Mouse (Mus musculus): ENCODE measurements at regions not wholly inside any gene's neighbourhood (a gene's known extent, or its start where the extent isn't known, plus 50 kb on each side); places are given as distances from the start of the nearest gene placed in this dataset.

DNA sequence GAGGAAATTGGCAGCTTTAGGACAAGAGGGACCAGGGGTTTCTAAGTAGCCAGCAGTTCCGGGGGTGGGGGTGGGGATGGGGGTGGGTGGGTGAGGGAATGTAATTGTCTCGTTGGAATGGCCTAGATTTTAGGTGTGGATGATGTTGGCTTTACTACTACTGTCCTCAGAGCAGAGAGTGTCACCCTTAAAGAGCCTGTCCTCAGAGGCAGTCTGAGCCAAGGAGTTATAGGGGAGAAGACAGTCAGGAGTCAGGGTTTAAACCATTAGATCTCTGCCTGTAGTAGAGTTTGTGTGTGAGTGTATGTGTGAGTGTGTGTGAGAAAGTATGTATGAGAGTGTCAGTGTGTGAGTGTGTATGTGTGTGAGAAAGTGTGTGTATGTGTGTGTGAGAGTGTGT is 179.6 kb upstream of the 4931429L15Rik start:
- DNase-seq, result no peak
- Histone ChIP-seq H3K4me3 (ENCODE audit: control insufficient read depth, insufficient read depth, low read length) (no peak overlapping the region), H3K27ac (ENCODE audit: control insufficient read depth, insufficient read depth, low read length) (no peak overlapping the region), H3K4me1 (replicated peaks; ENCODE audit: control insufficient read depth, insufficient read depth, low read length) (no peaks in the 10 kb centered on the region), H3K27me3 (ENCODE audit: control insufficient read depth, insufficient read depth, low read length) (no peaks in the 10 kb centered on the region), H3K36me3 (ENCODE audit: control insufficient read depth, insufficient read depth, low read length) (no peaks in the 10 kb centered on the region)
- TF ChIP-seq POLR2A (IDR thresholded peaks at IDR 0.05; ENCODE audit: control insufficient read depth, extremely low read depth, insufficient read depth, low read length, poor library complexity), result no peak
- WGBS, result 38% methylated on average over 2 of the region's 2 CpGs

GRCm38 (mm10) chr9:46498861-46499260 is 179.1 kb upstream of the 4931429L15Rik start:
- Histone ChIP-seq H3K27me3 (ENCODE audit: control insufficient read depth, insufficient read depth, low read length) (no peaks in the 10 kb centered on the region), H3K4me3 (ENCODE audit: control insufficient read depth, insufficient read depth, low read length) (no peak overlapping the region), H3K27ac (ENCODE audit: control insufficient read depth, insufficient read depth, low read length) (no peak overlapping the region), H3K36me3 (ENCODE audit: control insufficient read depth, insufficient read depth, low read length) (no peaks in the 10 kb centered on the region), H3K4me1 (replicated peaks; ENCODE audit: control insufficient read depth, insufficient read depth, low read length) (no peaks in the 10 kb centered on the region)
- DNase-seq, result no peak
- TF ChIP-seq POLR2A (IDR thresholded peaks at IDR 0.05; ENCODE audit: control insufficient read depth, extremely low read depth, insufficient read depth, low read length, poor library complexity) (no peak), CTCF (IDR thresholded peaks at IDR 0.05; ENCODE audit: borderline replicate concordance, control insufficient read depth, extremely low read depth, insufficient read depth, low read length, poor library complexity) (no peak)
- 78% methylated on average over 5 of the region's 5 CpGs for WGBS

GRCm38 (mm10) chr9:46495276-46495675 is 175.5 kb upstream of the 4931429L15Rik start:
- Histone ChIP-seq H3K27me3 (ENCODE audit: control insufficient read depth, insufficient read depth, low read length) (no peaks in the 10 kb centered on the region), H3K27ac (ENCODE audit: control insufficient read depth, insufficient read depth, low read length) (no peak overlapping the region), H3K4me1 (replicated peaks; ENCODE audit: control insufficient read depth, insufficient read depth, low read length) (no peaks in the 10 kb centered on the region), H3K4me3 (ENCODE audit: control insufficient read depth, insufficient read depth, low read length) (no peak overlapping the region), H3K36me3 (ENCODE audit: control insufficient read depth, insufficient read depth, low read length) (no peaks in the 10 kb centered on the region)
- no peak for DNase-seq
- WGBS, result 72% methylated on average over 6 of the region's 6 CpGs
- TF ChIP-seq POLR2A (IDR thresholded peaks at IDR 0.05; ENCODE audit: control insufficient read depth, extremely low read depth, insufficient read depth, low read length, poor library complexity), result no peak
- no peak for TF ChIP-seq CTCF (IDR thresholded peaks at IDR 0.05; ENCODE audit: borderline replicate concordance, control insufficient read depth, extremely low read depth, insufficient read depth, low read length, poor library complexity)

DNA sequence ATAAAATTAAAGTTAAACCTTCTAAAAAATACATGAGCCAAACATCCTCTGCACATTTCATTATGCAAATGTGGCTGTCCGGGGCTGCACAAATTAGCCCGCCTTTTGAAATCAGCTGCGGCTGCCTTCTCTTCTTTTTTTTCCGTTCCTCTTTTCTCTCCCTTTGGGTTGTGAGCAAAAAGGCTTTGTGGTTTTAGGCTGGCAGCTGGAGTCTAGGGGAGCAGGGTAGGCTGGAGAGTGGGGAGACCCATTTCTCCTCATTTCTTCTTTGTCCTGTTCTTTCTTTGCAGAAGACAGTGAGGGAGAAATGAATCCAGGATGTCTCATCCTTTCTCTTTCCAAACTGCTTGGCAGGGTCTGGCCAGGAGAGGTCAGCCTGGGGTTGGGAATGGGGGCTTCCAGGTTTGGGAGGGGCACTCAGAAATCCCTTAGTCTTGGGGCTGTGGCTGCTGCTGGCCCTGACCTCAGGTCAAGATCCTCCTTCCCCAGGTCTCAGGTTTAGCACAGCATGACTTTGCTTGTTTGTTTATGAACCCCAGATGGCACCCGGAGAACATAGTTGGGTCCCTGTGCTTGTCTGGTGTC is 163.2 kb upstream of the 4931429L15Rik start:
- DNase-seq, result no peak
- Histone ChIP-seq H3K4me3 (ENCODE audit: control insufficient read depth, insufficient read depth, low read length) (no peak overlapping the region), H3K27me3 (ENCODE audit: control insufficient read depth, insufficient read depth, low read length) (no peaks in the 10 kb centered on the region), H3K27ac (ENCODE audit: control insufficient read depth, insufficient read depth, low read length) (no peak overlapping the region), H3K4me1 (replicated peaks; ENCODE audit: control insufficient read depth, insufficient read depth, low read length) (no peaks in the 10 kb centered on the region), H3K36me3 (ENCODE audit: control insufficient read depth, insufficient read depth, low read length) (no peaks in the 10 kb centered on the region)
- 24% methylated on average over 5 of the region's 5 CpGs for WGBS
- TF ChIP-seq CTCF (IDR thresholded peaks at IDR 0.05; ENCODE audit: borderline replicate concordance, control insufficient read depth, extremely low read depth, insufficient read depth, low read length, poor library complexity) (no peak), POLR2A (IDR thresholded peaks at IDR 0.05; ENCODE audit: control insufficient read depth, extremely low read depth, insufficient read depth, low read length, poor library complexity) (no peak)

GRCm38 (mm10) chr9:46482034-46482858 is 162.5 kb upstream of the 4931429L15Rik start:
- 60% methylated on average over 12 of the region's 12 CpGs for WGBS
- no peak for DNase-seq
- no peaks in the 10 kb centered on the region for H3K4me1 ChIP-seq (replicated peaks; ENCODE audit: control insufficient read depth, insufficient read depth, low read length)
- no peak for TF ChIP-seq POLR2A (IDR thresholded peaks at IDR 0.05; ENCODE audit: control insufficient read depth, extremely low read depth, insufficient read depth, low read length, poor library complexity)
- no peaks in the 10 kb centered on the region for H3K27me3 ChIP-seq (ENCODE audit: control insufficient read depth, insufficient read depth, low read length)
- H3K4me3 ChIP-seq (ENCODE audit: control insufficient read depth, insufficient read depth, low read length), result no peak overlapping the region
- H3K27ac ChIP-seq (ENCODE audit: control insufficient read depth, insufficient read depth, low read length), result no peak overlapping the region
- no peaks in the 10 kb centered on the region for H3K36me3 ChIP-seq (ENCODE audit: control insufficient read depth, insufficient read depth, low read length)

- WGBS, result 78% methylated on average over 7 of the region's 7 CpGs
- DNase-seq, result no peak
Measured at GRCm38 (mm10) chr9:46481491-46481890, 161.7 kb upstream of the 4931429L15Rik start.

More at GRCm38 (mm10) chr9:46481491-46481890, 161.7 kb upstream of the 4931429L15Rik start:
- no peak for TF ChIP-seq CTCF (IDR thresholded peaks at IDR 0.05; ENCODE audit: borderline replicate concordance, control insufficient read depth, extremely low read depth, insufficient read depth, low read length, poor library complexity)
- no peak for TF ChIP-seq POLR2A (IDR thresholded peaks at IDR 0.05; ENCODE audit: control insufficient read depth, extremely low read depth, insufficient read depth, low read length, poor library complexity)
- Histone ChIP-seq H3K4me1 (replicated peaks; ENCODE audit: control insufficient read depth, insufficient read depth, low read length) (no peaks in the 10 kb centered on the region), H3K36me3 (ENCODE audit: control insufficient read depth, insufficient read depth, low read length) (no peaks in the 10 kb centered on the region), H3K27ac (ENCODE audit: control insufficient read depth, insufficient read depth, low read length) (no peak overlapping the region), H3K4me3 (ENCODE audit: control insufficient read depth, insufficient read depth, low read length) (no peak overlapping the region), H3K27me3 (ENCODE audit: control insufficient read depth, insufficient read depth, low read length) (no peaks in the 10 kb centered on the region)

All from thymus, adult 2 months (tissue).